Mouse (Mus musculus): ENCODE data around the gene 1700025G04Rik. TPM values are rescaled to one million over a fixed set of nuclear protein-coding genes. Genes with fewer than 3 reads are reported as not detected.
"Not testable (repeated sequence)": the region's sequence is repeated elsewhere in the genome, so short reads cannot be mapped to it uniquely, and the experiment has no call there.

Gene 1700025G04Rik
- polyA plus RNA-seq, 1 experiment from 2014 or later = 52.7 TPM

- H3K4me2 ChIP-seq (replicated peaks; ENCODE audit: low read depth, low read length) = no peak overlapping the region
- H3K4me3 ChIP-seq (ENCODE audit: low read depth, low read length) = no peak overlapping the region
- 91% methylated on average over 5 of the region's 5 CpGs for WGBS
Observed at GRCm38 (mm10) chr1:151807286-151807685, 282.6 kb downstream of the 1700025G04Rik start.

GRCm38 (mm10) chr1:151802795-151803194 is 287.1 kb downstream of the 1700025G04Rik start:
- 78% methylated on average over 3 of the region's 3 CpGs for WGBS
- not testable (repeated sequence) for H3K36me3 ChIP-seq (ENCODE audit: control insufficient read depth, insufficient read depth, low read length); DNase-seq (ENCODE audit: low spot score); H3K27ac ChIP-seq (ENCODE audit: low read depth, low read length); H3K27me3 ChIP-seq (ENCODE audit: control insufficient read depth, insufficient read depth, low read length); H3K4me3 ChIP-seq (ENCODE audit: low read depth, low read length); ATAC-seq (ENCODE audit: low FRiP score); H3K9ac ChIP-seq (ENCODE audit: low read depth, low read length); H3K4me2 ChIP-seq (replicated peaks; ENCODE audit: low read depth, low read length); H3K9me3 ChIP-seq (ENCODE audit: control insufficient read depth, low read length); H3K4me1 ChIP-seq (replicated peaks; ENCODE audit: control insufficient read depth, insufficient read depth, low read length)

More at GRCm38 (mm10) chr1:151807286-151807685, 282.6 kb downstream of the 1700025G04Rik start:
- no peaks in the 10 kb centered on the region for H3K27me3 ChIP-seq (ENCODE audit: control insufficient read depth, insufficient read depth, low read length)
- no peak overlapping the region for H3K27ac ChIP-seq (ENCODE audit: low read depth, low read length)
- ATAC-seq (ENCODE audit: low FRiP score) (no peak), DNase-seq (ENCODE audit: low spot score) (no peak)
- no peak overlapping the region for H3K9ac ChIP-seq (ENCODE audit: low read depth, low read length)
- H3K4me1 ChIP-seq (replicated peaks; ENCODE audit: control insufficient read depth, insufficient read depth, low read length) = peaks cover 2% of the 10 kb centered on the region
- no peaks in the 10 kb centered on the region for H3K9me3 ChIP-seq (ENCODE audit: control insufficient read depth, low read length)
- H3K36me3 ChIP-seq (ENCODE audit: control insufficient read depth, insufficient read depth, low read length) = no peaks in the 10 kb centered on the region

Measured in hindbrain, embryonic 11.5 days (tissue).